Comparison of ENCODE assay signal across 8 mouse cellular contexts in the genomic region with DNA sequence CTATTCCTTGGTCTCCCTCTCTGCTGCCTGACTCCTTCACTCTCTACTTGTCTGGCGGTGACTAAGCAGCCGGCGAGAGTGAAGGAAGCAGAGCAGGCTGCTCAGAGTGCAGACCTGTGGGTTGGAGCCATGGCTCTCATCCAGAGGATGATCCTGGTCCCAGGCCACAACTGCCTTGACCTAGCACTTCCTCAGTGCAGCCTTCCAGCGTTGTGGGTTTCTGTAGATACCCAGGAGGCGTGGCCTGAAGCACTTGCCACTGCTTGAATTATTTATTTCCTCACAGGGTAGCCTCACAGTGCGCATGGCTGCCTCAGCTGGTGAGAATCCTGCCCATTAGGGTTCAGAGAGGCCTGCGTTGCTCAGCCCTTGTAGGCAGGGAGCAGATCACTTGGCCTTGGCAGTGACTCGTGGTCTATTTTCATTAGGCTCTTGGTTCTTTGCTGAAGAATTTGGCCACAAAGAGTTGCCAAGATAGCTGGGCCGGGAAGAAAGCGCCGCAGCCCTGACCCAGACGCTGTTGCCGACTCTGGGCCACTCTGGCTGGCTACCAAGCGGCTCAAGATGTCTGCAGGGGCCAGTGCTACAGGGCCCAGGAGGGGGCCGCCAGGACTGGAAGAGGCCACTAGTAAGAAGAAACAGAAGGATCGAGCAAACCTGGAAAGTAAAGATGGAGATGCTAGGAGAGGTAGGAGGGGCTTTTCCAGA. TPM values are rescaled to one million over a fixed set of nuclear protein-coding genes. Genes with fewer than 3 reads are reported as not detected.
DNase-seq lines count a peak whose midpoint lies in the region; ATAC-seq and TF ChIP-seq lines count a peak whose summit lies in the region.

No protein-coding gene starts in this region.

- H3K27ac ChIP-seq in embryonic facial prominence, embryonic 15.5 days (replicated peaks) = peak overlapping the region; percentile 56
- peak overlapping the region; percentile 51; the same call in 1 of the 2 replicates for H3K27ac ChIP-seq in hindbrain, embryonic 10.5 days
- H3K27ac ChIP-seq in liver, embryonic 12.5 days = peak overlapping the region; percentile 96
- no peak overlapping the region for H3K27ac ChIP-seq in small intestine, adult 2 months (ENCODE audit: insufficient read depth, low read depth, low read length)

- H3K27me3 ChIP-seq in embryonic facial prominence, embryonic 15.5 days = no peaks in the 10 kb centered on the region
- no peaks in the 10 kb centered on the region for H3K27me3 ChIP-seq in hindbrain, embryonic 10.5 days (ENCODE audit: insufficient read depth, poor library complexity, severe bottlenecking)
- H3K27me3 ChIP-seq in liver, embryonic 12.5 days (replicated peaks) = no peaks in the 10 kb centered on the region
- no peaks in the 10 kb centered on the region for H3K27me3 ChIP-seq in small intestine, adult 2 months (ENCODE audit: control insufficient read depth, insufficient read depth, low read length)

- no peaks in the 10 kb centered on the region for H3K9me3 ChIP-seq in embryonic facial prominence, embryonic 15.5 days (replicated peaks)
- no peaks in the 10 kb centered on the region for H3K9me3 ChIP-seq in hindbrain, embryonic 10.5 days
- no peaks in the 10 kb centered on the region for H3K9me3 ChIP-seq in liver, embryonic 12.5 days (replicated peaks)

- no peak for ATAC-seq in embryonic facial prominence, embryonic 15.5 days (ENCODE audit: insufficient number of reproducible peaks, low FRiP score, low TSS enrichment, low read depth)
- no peak for ATAC-seq in liver, embryonic 12.5 days

- peak overlapping the region; percentile 77 for H3K4me2 ChIP-seq in embryonic facial prominence, embryonic 15.5 days (replicated peaks)
- peak overlapping the region; percentile 94 for H3K4me2 ChIP-seq in liver, embryonic 12.5 days

- peak; percentile 26 for DNase-seq in urinary bladder, postnatal 14 days (ENCODE audit: low spot score)
- no peak for DNase-seq in urinary bladder, postnatal 25 days (ENCODE audit: low spot score)
- DNase-seq in hindbrain, embryonic 10.5 days (ENCODE audit: low spot score) = no peak
- no peak for DNase-seq in layer of hippocampus, adult 9-10 months (ENCODE audit: low spot score)
- DNase-seq in spleen, postnatal 4 days (ENCODE audit: low spot score in 2 of 2) = no peak

- TF ChIP-seq CTCF in small intestine, adult 2 months (IDR thresholded peaks at IDR 0.05; ENCODE audit: extremely low read depth, insufficient read length, insufficient replicate concordance, low read depth, low read length) = no peak

- WGBS in embryonic facial prominence, embryonic 15.5 days = 84% methylated on average over 16 of the region's 16 CpGs
- 93% methylated on average over 16 of the region's 16 CpGs for whole genome bisulfite sequencing in hindbrain, embryonic 10.5 days
- WGBS in liver, embryonic 12.5 days (ENCODE audit: insufficient replicate concordance) = 75% methylated on average over 16 of the region's 16 CpGs
- WGBS in small intestine, adult 2 months = 64% methylated on average over 16 of the region's 16 CpGs

- no peak for TF ChIP-seq POLR2A in small intestine, adult 2 months (IDR thresholded peaks at IDR 0.05; ENCODE audit: low read depth, low read length)

- peaks cover 77% of the 10 kb centered on the region for H3K36me3 ChIP-seq in embryonic facial prominence, embryonic 15.5 days
- H3K36me3 ChIP-seq in hindbrain, embryonic 10.5 days = peaks cover 85% of the 10 kb centered on the region
- peaks cover 72% of the 10 kb centered on the region for H3K36me3 ChIP-seq in liver, embryonic 12.5 days
- H3K36me3 ChIP-seq in small intestine, adult 2 months (ENCODE audit: control insufficient read depth, insufficient read depth, low read length) = peaks cover 43% of the 10 kb centered on the region

- peak overlapping the region; percentile 96 for H3K4me3 ChIP-seq in embryonic facial prominence, embryonic 15.5 days (replicated peaks)
- H3K4me3 ChIP-seq in hindbrain, embryonic 10.5 days = peak overlapping the region; percentile 87
- H3K4me3 ChIP-seq in liver, embryonic 12.5 days = peak overlapping the region; percentile 95
- H3K4me3 ChIP-seq in small intestine, adult 2 months (ENCODE audit: low read depth, low read length) = peak overlapping the region; percentile 15

- peak overlapping the region; percentile 98 for H3K9ac ChIP-seq in embryonic facial prominence, embryonic 15.5 days
- H3K9ac ChIP-seq in liver, embryonic 12.5 days = peak overlapping the region; percentile 94

- peaks cover 21% of the 10 kb centered on the region for H3K4me1 ChIP-seq in embryonic facial prominence, embryonic 15.5 days
- peaks cover 31% of the 10 kb centered on the region for H3K4me1 ChIP-seq in hindbrain, embryonic 10.5 days (replicated peaks)
- peaks cover 26% of the 10 kb centered on the region for H3K4me1 ChIP-seq in liver, embryonic 12.5 days
- peaks cover 13% of the 10 kb centered on the region for H3K4me1 ChIP-seq in small intestine, adult 2 months (ENCODE audit: control insufficient read depth, insufficient read depth, insufficient read length, low read length)

RNA-seq across cellular contexts. Expression of a gene that starts 1.8 kb away (rescaled TPM):
- 69.8 and 75.4 TPM in 2 replicates for polyA plus RNA-seq in embryonic facial prominence, embryonic 15.5 days (2015; fragmentation: Nextera tagmentation; extraction: Ambion mirVana)
- polyA plus RNA-seq in hindbrain, embryonic 10.5 days (2016; fragmentation: Nextera tagmentation; extraction: Ambion mirVana) = 86.5 and 87.8 TPM in 2 replicates
- polyA plus RNA-seq in liver, embryonic 12.5 days (2016; fragmentation: Nextera tagmentation; extraction: Ambion mirVana) = 48.0 and 52.1 TPM in 2 replicates
- polyA plus RNA-seq in small intestine, adult 2 months (2012; rRNA removed) = 48.5 and 84.5 TPM in 2 replicates

RNA-seq across cellular contexts. Expression of a gene that starts 12.7 kb away (rescaled TPM):
- polyA plus RNA-seq in embryonic facial prominence, embryonic 15.5 days (2015; fragmentation: Nextera tagmentation; extraction: Ambion mirVana) = 70.2 and 71.7 TPM in 2 replicates
- polyA plus RNA-seq in hindbrain, embryonic 10.5 days (2016; fragmentation: Nextera tagmentation; extraction: Ambion mirVana) = 40.8 and 41.0 TPM in 2 replicates
- polyA plus RNA-seq in liver, embryonic 12.5 days (2016; fragmentation: Nextera tagmentation; extraction: Ambion mirVana) = 9.8 and 10.9 TPM in 2 replicates
- polyA plus RNA-seq in small intestine, adult 2 months (2012; rRNA removed) = 22.3 and 23.3 TPM in 2 replicates

RNA-seq across cellular contexts. Expression of a gene that starts 15.3 kb away (rescaled TPM):
- polyA plus RNA-seq in embryonic facial prominence, embryonic 15.5 days (2015; fragmentation: Nextera tagmentation; extraction: Ambion mirVana) = 114 and 117 TPM in 2 replicates
- 103 and 112 TPM in 2 replicates for polyA plus RNA-seq in hindbrain, embryonic 10.5 days (2016; fragmentation: Nextera tagmentation; extraction: Ambion mirVana)
- polyA plus RNA-seq in liver, embryonic 12.5 days (2016; fragmentation: Nextera tagmentation; extraction: Ambion mirVana) = 74.4 and 79.9 TPM in 2 replicates
- 110 and 340 TPM in 2 replicates for polyA plus RNA-seq in small intestine, adult 2 months (2012; rRNA removed)

RNA-seq across cellular contexts. Expression of a gene that starts 24.4 kb away (rescaled TPM):
- 110 and 125 TPM in 2 replicates for polyA plus RNA-seq in embryonic facial prominence, embryonic 15.5 days (2015; fragmentation: Nextera tagmentation; extraction: Ambion mirVana)
- 153 and 168 TPM in 2 replicates for polyA plus RNA-seq in hindbrain, embryonic 10.5 days (2016; fragmentation: Nextera tagmentation; extraction: Ambion mirVana)
- polyA plus RNA-seq in liver, embryonic 12.5 days (2016; fragmentation: Nextera tagmentation; extraction: Ambion mirVana) = 78.6 and 81.6 TPM in 2 replicates
- polyA plus RNA-seq in small intestine, adult 2 months (2012; rRNA removed) = 38.4 and 76.2 TPM in 2 replicates

RNA-seq across cellular contexts. Expression of a gene that starts 30.8 kb away (rescaled TPM):
- polyA plus RNA-seq in embryonic facial prominence, embryonic 15.5 days (2015; fragmentation: Nextera tagmentation; extraction: Ambion mirVana) = 33.4 and 35.7 TPM in 2 replicates
- polyA plus RNA-seq in hindbrain, embryonic 10.5 days (2016; fragmentation: Nextera tagmentation; extraction: Ambion mirVana) = 29.5 and 41.3 TPM in 2 replicates
- polyA plus RNA-seq in liver, embryonic 12.5 days (2016; fragmentation: Nextera tagmentation; extraction: Ambion mirVana) = 17.7 and 18.8 TPM in 2 replicates
- 13.4 and 19.7 TPM in 2 replicates for polyA plus RNA-seq in small intestine, adult 2 months (2012; rRNA removed)

Comparison
In these comparisons a context has a peak if more than half of its experiments do, and no peak if none do; other contexts are left out.
1. H3K4me3 ChIP-seq: peak in every context shown above with its lines; median percentile 96 in embryonic facial prominence, embryonic 15.5 days; 95 in liver, embryonic 12.5 days; 87 in hindbrain, embryonic 10.5 days; 15 in small intestine, adult 2 months.